Mouse (Mus musculus) frontal cortex, postnatal 14 days (tissue): Measurements from ENCODE around the gene Vmn1r209.
"Not testable (repeated sequence)": the region's sequence is repeated elsewhere in the genome, so short reads cannot be mapped to it uniquely, and the experiment has no call there.

Experiments used
- DNase-seq, 2 experiments: peaks; one replicate each; pipeline ENCODE4 v3.0.0; 2022; ENCODE audit warnings: low spot score in 2 of 2

Gene Vmn1r209

GRCm38 (mm10) chr13:22809582-22809981 lies at the start of gene Vmn1r209:
TSS of gene Vmn1r209 (minus strand) at chr13:22809682.
- not testable (repeated sequence) for DNase-seq

DNA sequence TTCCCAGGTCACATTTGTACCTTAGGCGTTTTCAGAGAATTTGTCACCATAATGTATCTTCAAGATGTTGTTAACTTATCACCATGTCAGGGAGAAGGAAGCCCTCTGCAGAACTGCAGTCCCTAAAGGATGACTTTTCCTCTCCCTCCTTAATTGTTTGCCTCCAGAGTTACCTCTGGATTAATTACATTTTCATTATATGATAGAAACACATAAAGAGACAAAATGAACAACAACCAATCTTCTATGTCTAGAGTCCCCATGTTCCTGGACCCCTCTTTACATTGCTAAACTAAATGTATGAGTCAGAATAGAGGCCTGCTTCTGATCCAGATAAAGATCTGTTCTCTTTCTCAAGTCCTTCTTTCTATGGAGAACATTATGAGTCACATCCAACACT lies 48.0 kb upstream of the Vmn1r209 start, which contains the start of gene Vmn1r211:
Vmn1r211 (minus strand) TSS at position 101 of the 400 bp plus-strand sequence.
- no peak for DNase-seq

DNA sequence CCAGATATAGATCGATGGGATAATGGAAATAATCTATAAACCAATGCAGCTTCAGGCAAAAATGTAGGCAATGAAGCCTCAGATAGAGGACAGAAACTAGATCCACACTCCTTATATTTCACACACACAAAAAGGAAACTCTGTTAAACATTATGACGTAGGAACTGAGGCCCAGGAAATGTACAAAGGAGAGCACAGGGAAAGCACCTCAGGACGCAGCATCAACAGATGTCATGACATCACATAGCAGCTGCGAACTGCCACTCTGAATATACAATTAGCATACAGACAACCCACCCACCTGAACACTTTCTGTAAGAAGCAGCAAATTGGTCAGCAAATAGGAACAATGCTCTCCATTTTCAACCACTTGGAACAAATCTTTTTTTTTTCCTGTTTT lies 45.3 kb upstream of the Vmn1r209 start:
- DNase-seq = no peak

DNA sequence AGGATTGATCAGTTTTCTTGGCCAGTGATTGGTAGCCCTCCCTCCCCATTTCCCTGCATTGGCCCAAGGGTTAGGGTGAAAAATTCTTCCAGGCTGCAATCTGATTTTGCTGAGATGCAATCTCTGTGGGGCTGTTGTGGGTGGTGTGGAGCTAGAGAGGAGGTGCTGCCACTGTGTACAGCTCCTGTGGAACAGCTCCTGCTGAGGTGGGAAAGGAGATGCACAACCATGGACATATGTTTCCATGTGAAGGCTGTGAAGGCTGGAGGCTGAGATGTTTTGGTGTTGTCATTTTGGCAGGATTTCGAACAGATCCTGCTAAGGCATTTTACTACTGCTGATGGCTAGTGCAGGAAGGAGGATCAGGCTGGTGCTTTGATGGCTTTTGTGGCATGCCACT lies 37.3 kb upstream of the Vmn1r209 start:
- DNase-seq = no peak

GRCm38 (mm10) chr13:22844304-22844703 lies 34.8 kb upstream of the Vmn1r209 start:
- not testable (repeated sequence) for DNase-seq

DNA sequence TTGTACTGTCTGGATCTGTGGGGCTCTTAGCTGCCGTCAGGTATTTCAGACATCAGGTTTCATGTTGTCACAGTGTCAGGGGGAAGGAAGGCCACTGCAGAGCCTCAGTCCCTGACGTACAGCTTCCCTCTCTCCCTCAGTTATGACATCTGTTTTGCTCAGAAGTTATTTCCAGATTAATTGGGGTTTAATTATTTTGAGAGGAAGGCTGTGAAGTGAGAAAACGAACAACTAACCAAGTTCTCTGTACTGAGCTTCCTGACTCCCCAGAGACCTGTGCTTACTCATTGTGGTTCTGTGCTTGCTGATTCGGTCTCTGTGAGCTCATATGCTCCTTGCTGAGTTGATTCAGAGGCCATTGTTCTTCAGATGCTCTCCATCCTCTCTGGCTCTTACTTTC lies 21.8 kb upstream of the Vmn1r209 start, which contains the start of gene Vmn1r210:
Vmn1r210 (minus strand) TSS at position 101 of the 400 bp plus-strand sequence.
- DNase-seq = no peak

GRCm38 (mm10) chr13:22829395-22829794 lies 19.9 kb upstream of the Vmn1r209 start:
- not testable (repeated sequence) for DNase-seq

- DNase-seq = not testable (repeated sequence)
These were observed 12.1 kb upstream of the Vmn1r209 start for GRCm38 (mm10) chr13:22821601-22822000.

DNA sequence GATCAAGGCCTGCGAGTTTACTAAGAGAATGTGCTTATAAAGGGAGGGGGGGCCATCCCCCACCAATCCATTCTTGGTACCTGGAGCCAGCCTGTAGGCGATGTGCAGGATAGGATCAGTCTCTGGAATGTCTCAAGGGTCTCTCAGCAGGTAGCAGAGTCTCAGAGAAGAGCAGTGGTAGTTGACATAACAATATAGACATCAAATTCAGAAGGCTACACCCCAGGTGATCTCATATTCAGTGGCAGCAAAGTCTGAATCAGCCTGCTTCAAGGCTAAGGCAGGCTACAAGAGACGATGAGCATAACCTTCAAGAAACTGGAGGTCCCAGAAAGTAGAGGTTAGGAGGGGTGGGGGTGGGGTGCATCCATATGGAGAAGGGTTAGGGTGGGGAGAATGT lies 21.4 kb downstream of the Vmn1r209 start:
- DNase-seq = not testable (repeated sequence)

DNA sequence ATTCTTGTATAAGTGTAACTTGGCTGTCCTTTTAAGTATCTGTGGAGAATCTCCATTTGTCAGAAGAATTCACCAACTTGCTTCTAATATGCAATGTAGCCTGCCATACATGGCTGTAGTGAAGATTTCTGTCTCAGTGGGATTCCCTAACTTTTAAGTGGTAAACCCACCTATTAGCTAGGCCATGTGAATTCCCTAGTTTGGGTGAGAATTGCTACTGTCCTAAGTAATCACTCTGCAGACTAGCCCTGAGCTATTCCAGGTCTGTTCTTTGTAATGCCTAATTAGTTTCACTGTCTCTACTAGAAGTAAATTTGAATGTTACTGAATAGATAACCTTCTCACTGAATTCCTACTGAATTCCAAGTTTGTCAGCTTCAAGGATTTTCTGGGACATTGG lies 25.3 kb downstream of the Vmn1r209 start:
- not testable (repeated sequence) for DNase-seq

DNA sequence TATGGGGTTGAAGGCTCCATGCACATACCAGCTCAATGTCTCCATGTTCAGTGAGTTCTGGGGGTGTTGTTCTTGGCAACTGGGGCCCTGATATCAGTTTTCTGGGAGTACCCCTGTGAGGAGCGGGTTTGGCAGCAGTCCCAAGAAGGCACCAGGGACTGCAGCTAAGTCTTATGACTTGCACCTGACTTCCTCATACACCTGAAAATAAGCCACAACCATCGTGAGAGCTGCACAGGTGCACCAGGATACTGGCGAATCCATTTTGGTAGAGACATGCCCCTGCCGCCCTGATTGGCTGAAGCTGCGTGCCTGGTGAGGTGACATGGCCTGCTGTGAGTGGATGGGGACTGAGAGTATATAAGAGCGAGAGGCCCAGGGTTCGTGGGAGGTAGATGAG lies 32.2 kb downstream of the Vmn1r209 start, which contains the start of gene Vmn1r208:
Vmn1r208 (minus strand) TSS at position 101 of the 400 bp plus-strand sequence.
- not testable (repeated sequence) for DNase-seq

GRCm38 (mm10) chr13:22771592-22771991 lies 37.9 kb downstream of the Vmn1r209 start:
- not testable (repeated sequence) for DNase-seq
